Mouse (Mus musculus): ENCODE data around the gene Zfp598.
"Not testable (repeated sequence)": the region's sequence is repeated elsewhere in the genome, so short reads cannot be mapped to it uniquely, and the experiment has no call there.

Zfp598 gene

DNA sequence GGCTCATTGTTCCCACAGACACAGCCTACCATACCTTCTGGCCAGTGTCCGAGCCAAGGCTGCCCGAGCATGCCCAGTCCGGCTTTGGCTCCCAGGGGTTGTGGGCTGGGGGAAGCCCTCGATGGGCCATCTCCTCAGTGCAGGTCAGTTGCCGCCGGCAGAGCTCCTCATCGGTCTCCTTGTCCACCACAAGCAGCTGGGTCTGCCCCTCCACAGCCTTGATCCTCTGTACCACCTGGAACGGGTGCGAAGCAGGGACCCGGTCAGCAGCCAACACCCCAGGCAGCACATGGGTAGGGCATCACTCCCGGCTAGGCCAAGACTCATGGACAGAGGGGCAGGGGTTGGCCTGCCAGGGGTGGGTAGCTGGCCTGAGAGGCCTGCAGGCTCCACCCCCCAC is 22.0 kb upstream of the Zfp598 start:
- peak in 1 of 2 experiments; percentile 31 for DNase-seq

DNA sequence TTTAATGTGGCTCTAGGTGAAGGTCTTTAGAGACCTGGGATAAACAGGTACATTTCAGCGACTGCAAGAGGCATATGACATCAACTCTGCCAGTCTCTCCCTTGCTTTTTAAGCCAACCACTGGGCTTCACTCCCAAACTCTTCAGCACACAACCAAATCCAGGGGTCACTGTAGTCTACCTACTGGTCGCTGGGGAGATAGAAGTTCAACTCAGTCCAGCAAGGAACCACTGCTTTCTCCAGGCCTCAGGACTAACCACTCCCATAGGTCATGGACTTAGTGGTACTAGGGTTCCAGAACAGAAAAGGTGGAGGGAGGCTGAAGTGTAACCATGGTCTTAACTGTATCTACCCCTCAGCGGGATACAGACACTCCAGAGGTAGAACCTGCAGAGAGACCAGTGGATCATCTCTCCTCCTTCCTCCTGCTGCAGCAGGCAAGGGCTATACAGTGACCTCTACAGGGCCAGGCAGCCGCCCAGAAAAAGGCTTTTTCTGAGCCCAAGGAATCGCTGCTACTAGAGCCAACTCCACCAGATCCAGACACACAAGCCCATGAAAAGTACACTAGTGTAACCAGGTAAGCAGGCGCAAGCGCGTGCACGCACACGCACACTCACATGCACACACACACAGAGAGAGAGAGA is 20.6 kb upstream of the Zfp598 start:
- DNase-seq, result peak; percentile 36 to 47

DNA sequence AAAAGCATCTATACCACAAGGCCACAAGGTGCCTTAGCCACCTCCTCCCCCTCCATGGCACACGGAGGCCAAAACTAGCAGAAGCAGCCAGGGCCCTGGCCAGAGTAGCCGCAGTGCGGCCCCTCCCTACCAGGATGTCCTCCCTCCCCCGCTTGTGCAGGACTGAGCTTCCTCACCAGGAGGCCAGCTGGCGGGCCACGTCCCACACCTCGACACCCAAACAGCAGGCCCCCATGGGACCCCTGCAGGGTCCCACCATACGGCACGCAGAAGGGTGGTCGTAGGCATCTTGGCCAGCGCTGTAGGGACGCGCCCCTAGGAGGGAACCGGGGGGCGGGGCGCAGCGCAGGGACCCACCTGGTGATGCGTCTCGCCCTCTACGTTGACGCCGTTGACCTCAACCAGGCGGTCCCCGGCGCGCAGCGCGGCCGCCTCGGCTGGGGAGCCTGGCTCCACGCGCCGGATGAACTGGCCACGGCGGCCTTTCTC is 19.9 kb upstream of the Zfp598 start:
- peak; percentile 75 to 83 for DNase-seq

DNA sequence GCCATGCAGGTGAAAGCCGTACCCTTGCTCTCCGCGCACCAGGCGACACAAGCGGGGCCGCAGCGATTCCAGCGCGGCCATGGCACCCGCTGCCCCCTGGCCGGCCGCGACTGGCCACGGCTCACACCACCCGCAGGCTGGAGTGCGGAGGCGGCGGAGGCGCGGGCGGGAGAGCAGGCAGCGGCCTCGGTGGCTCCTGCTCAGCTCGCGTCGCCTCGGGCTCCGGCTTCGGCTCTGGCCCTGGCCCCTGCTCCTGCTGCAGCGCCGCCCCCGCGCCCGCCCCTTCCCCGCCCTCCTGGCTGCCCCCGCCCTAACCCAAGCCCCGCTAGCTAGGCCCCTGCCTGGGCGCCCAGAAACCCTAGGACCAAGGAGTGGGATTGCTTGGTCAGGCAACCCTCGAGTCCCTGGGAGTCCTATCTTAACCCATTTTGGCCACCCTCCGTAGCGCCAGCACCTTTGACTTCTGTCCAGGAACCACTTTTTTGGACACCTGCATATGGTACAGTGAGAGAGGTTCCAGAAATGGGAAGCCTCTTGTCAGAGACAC is 19.3 kb upstream of the Zfp598 start, which contains the start of gene Slc9a3r2:
Gene Slc9a3r2 (minus strand): TSS at position 258 of the 547 bp plus-strand sequence.
- peak; percentile 80 to 88 for DNase-seq

DNA sequence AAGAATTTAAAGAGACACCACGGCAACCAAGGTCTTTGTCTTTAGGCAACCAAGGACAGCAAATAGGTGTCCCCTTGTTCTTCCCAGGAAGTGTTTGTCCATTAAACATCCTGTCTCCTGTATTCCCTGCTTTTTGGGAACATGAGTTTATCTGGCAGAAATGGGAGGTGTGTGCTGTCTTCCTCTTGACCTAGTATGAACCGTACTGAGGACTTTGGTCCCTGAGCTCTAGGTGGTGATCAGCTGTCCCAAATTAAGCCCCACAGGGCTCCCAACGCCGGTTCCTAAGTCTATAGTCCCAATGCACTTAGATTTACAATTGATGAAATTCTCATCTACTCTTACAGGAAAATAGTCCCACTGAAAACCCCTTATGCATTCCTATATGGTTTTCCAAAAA is 18.7 kb upstream of the Zfp598 start:
- DNase-seq, result no peak

DNA sequence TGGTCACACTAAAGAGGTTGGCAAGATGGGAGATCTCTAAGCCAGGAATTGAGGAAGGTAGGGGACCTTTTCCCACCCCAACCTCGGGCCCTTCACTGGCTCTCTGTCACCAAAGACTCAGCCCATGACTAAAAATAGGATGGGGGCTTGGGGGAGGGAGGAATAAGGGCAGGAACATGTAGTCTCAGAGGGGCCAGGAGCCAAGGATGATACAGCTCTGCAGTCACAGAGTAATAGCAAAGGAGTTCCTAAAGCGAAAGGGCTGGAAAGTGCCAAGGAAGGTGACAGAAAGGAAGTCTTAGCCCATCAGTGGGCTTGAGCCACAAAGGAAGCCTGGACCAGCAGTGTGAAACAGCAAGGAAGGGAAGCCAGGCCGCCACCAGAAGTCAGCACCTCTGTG is 17.7 kb upstream of the Zfp598 start:
- DNase-seq, result no peak

DNA sequence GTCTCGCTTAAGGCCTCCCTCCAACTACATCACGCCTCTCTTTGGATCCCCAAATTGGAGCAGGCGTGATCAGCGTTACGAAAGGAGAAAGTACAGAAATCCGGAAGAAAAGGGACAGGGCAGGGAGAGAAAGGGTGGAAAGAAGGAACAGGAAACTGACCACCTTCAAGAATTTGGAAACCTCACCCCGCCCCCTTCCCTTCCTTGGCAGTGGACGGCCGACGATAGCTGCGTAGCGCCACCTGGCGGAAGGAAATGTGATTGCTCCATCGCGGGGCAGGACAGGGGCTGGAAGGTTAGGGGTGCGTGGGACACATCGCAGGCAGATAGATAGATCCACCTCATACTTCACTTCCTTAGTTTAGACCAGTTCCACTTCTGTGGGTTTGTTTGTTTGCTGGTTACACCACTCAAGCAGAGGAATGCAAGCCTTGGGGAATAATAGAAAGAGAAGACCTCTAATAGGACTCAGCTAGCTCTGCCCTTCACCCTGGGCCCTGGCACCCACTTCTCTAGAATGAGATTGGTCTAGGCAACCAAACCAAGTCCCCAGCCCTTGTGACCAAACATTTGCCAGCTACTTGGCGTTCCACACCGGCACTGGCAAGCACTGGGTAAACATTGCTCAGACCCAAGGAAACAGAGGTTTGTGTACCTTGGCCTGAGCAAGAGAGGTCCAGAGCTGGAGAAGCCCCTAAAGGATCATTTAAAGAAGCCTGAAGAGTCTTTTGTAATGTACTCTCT is 15.3 kb upstream of the Zfp598 start:
- peak; percentile 90 to 93 for DNase-seq

DNA sequence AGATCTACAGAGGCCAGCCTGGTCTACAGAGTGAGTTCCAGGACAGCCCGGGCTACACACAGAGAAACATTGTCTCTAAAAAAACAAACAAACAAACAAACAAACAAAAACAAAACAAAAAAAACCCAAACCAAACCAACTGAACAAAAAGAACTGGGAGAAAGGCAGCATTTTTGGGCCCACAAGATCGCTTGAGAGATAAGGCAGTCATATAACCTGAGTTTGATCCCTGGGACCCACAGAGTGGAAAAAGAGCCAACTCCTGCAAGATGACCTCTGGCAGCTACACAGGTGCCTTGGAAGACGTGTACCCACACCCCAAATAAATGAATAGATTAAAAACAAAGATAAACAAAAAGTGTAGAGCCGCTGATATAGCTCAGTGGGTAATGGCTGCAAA is 14.5 kb upstream of the Zfp598 start:
- DNase-seq, result no peak

DNA sequence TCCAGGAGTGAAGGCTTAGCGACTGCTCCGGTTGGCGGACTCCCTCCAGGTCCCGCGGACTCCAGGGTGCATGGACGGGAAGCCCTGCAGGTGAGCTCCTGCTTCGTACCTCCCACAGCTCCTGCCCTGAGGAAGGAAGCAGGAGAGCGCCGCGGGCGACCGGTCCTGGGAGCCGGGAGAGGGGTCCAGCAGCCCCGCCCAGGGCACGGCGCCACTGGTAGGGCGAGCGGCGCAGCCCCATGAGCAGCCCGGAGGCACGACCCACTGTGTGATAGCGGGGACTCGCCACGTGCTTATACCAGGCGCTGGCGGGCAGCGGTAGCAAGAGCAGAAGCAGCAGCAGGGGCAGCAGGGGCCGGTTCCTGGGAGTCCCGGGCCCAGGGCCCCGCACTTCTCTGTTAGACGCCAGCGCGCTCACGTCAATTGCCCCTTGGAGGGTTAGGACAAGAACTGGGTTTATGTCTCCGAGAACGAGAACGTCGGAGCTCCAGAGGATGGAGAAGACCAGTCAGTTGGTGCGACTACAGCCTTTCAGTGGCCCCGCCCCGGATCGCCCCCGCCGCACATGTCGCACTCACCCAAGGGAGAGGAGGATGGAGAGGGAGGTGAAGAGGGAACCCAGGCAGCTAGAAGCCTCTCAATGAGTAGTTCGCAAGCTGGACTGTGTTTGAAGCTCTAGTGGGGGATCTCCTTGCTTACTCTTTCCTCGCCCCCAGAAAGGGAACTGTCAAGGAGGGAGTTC is 11.3 kb upstream of the Zfp598 start, which contains the start of gene Npw:
Gene Npw (minus strand): TSS at position 441 of the 742 bp plus-strand sequence.
- DNase-seq, result peak; percentile 48 to 60

DNA sequence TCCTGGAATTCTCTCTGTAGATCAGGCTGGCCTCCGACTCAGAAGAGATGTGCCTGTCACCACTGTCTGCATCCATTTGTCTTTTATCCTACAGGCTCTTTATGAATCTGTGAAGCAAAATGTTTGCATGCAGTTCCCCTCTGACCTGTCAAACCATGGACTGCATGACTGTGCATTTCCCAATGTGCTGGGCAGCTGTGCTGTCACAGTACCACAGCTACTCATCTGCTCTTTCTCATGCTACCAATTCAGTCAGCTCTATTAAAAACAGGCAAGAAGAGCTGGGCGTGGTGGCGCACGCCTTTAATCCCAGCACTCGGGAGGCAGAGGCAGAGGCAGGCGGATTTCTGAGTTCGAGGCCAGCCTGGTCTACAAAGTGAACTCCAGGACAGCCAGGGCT is 2.5 kb upstream of the Zfp598 start:
- not testable (repeated sequence) for DNase-seq

DNA sequence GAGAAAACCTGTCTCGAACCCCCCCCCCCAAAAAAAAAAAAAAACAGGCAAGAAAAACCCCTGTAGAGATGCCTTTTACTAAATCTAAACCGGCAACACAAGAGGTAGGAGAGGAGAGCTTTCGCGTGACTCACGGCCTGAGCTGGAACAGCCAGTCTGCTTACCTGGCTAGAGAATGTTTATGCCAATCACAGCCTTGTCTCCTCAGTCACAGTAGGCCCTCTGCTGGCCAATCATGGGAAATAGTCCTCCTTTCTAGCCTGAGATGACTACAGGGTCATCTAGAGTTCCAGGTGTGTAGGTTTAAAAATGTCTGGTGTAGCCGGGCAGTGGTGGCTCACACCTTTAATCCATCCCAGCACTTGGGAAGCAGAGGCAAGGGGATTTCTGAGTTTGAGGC is 2.1 kb upstream of the Zfp598 start:
- DNase-seq, result peak; percentile 70 to 80

DNA sequence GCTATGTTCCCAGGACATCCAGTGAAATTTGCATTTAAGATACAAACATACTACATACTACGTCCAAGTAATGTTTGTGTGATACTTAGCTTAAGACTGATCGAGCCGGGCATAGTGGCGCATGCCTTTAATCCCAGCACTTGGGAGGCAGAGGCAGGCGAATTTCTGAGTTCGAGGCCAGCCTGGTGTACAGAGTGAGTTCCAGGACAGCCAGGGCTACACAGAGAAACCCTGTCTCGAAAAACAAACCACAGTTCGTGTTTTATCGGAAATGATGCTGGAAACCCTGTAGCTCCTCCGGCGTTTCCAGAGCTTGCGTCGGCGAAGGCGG is 308 bp upstream of the Zfp598 start:
- DNase-seq, result not testable (repeated sequence)

DNA sequence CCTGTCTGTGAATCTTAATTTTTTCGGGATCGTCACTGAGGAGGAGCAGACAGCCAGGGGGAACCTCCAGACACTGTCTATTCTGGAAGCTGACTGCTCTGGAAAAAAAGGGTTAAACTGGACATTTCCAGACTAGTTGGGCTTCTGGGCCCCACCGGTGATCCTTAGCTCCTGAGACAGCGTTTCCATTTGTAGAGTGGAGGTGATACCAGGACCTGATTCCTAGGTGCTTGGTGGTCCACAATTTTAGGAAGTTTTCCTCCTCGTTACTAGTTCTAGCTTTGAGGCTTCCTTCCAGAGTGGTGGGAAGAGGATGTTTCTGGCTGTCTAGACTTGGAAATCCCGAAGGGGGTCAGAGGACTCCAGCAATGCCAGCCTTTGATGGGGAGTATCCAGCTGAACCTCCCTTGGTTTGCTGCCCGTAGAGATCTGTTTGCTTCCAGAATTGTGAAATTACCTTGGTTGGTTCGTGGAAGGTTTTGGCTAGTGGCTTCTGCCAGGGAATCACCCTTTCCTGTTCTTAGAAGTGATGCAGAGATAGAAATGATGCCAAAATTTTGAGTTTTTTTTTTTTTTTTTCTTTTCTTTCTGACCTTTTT is 858 bp downstream of the Zfp598 start:
- no peak for DNase-seq

DNA sequence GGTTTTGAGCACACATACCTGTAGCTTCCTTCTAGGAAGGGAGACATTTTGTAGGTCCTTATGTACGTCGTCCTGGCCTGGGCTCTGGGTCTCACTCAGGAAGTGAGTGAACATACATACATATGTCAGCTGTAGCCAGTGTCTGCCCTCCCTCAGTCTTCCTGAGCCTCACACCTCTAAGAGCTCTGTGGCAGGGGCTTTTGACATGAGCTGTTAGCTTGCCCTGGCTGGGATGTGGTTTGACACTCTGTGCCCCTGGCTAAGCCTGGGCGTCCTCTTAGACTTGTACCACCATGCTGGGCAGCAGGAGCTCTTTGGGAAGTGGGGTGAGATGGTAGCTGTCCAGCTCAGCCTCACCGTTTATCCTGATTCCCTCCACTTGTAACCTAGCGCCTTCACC is 1.9 kb downstream of the Zfp598 start:
- DNase-seq, result no peak

DNA sequence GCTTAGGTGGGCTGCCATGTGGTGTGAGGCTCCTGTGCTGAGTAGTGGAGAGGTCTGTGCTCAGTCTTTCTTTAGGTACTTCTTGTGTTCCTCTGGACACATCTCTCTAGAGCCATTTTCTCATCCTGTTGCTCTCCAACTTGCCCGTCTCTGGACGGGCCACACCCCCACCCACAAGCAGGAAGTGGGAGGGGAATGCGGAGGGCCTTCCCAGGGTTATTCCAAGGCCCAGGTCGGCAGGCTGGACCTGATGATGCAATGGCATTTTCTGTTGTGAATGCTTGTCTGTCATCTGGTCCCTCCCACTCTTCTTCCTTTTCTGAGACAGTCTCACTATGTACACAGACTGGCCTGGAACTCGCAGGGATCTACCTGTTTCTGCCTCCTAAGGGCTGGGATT is 2.7 kb downstream of the Zfp598 start:
- peak; percentile 55 to 72 for DNase-seq

DNA sequence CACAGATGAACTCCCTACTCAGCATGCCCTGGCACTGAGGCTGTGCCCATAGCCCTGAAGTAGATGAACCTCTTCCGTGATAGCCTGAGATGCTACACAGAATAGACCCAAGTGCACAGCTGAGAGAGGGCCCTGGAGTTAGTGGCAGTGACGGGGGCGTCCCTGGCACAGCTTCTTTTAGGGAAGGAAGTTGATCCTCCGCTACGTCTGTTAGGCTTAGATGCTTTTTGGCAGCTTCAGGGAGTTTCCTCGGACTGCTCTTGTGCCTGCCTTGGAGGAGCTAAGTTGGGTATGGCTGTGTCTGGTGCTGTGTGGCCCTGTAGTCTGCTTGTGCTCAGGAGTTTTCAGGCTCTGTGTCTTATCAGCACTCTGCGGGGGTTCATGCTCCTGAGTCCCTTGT is 4.8 kb downstream of the Zfp598 start:
- DNase-seq, result no peak

DNA sequence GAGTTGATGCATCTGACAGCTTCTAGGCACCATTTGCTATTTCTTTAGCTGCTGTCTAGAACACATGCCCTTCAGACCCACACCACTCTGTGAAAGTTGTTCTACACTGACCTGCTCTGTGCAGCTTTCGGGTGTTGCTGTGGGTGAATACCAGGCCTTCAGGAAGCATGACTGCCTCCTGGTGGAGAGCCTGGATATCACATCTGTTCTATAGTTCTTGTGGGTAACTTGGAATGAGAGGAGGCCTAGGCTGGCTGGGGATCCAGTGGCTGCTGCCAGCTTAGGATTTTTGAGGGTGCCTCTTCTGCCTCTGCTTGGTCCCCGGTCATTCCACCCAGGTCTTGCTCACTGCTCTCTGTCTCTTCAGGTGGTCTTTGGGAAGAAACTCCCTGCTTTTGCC is 6.7 kb downstream of the Zfp598 start:
- DNase-seq, result peak; percentile 82 to 86

DNA sequence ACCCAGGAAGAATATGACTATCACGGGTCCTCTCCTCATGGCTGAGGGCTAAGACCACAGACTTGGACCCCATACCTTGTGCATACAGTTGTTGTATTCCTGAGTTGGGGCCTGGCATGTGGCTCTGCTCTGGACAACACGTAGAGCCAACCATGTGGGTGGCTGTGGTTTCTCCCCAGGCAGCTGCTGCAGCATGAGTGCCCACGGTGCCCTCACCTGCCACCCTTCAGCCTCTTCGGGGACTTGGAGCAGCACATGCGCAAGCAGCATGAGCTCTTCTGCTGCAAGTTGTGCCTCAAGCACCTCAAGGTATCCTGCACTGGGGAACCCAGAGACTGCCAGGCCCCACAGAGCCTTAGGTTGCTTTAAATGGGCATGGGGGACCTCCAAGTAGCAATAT is 7.4 kb downstream of the Zfp598 start:
- DNase-seq, result no peak

DNA sequence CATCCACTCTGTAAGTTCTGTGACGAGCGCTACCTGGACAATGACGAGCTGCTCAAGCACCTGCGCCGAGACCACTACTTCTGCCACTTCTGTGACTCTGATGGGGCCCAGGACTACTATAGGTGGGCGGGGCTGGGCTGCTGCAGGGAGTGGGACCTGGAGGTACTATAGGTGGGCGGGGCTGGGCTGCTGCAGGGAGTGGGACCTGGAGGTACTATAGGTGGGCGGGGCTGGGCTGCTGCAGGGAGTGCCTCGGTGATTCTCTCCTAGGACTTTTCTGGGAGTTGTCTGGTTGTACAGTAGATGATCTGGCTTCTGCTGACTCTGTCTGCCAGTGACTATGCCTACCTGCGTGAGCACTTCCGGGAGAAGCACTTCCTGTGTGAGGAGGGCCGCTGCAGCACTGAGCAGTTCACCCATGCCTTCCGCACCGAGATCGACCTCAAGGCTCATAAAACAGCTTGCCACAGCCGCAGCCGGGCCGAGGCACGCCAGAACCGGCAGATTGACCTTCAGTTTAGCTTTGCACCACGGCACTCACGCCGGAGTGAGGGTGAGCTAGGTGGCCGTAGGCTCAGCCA is 8.1 kb downstream of the Zfp598 start:
- DNase-seq, result no peak

DNA sequence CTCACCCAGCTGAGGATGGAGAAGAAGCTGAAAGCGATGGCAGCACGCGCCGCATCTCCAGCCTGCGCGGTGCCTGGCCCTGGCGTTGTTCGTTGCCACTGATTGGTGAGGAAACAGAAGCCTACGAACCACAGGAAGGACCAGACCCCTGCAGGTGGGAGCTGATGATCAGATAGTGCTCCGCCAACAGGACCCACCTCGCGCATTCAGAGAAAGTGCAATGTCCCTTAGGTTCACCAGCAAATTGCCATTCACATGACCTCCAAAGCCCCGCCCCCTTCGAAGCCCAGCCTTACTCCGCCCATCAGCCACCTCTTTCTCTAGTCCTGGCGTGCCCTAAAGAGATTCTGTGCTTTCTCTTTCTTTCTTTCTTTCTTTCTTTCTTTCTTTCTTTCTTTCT is 17.0 kb downstream of the Zfp598 start:
- DNase-seq, result peak; percentile 62 to 75

DNA sequence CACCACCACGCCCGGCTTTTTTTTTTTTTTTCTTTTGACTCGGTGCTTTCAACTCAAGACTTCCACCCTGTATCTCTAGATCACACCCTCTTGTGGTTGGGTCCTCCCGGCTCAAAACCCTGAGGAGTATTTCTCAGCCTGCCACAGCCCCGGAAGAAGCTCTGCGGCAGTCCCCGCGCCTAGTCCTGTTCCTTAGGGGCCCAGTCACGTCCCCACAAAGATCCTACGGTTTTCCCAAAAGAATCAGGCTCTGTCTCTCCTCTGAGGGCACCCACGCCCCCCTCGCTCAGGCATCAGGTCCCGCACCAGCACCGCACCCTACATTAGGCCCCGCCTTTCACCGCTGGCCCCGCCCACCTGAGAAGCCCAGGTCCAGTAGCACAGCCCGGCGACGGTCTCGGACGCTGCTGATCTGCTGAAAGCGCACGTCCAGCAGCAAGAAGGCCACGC is 17.7 kb downstream of the Zfp598 start:
- peak; percentile 73 to 79 for DNase-seq

DNA sequence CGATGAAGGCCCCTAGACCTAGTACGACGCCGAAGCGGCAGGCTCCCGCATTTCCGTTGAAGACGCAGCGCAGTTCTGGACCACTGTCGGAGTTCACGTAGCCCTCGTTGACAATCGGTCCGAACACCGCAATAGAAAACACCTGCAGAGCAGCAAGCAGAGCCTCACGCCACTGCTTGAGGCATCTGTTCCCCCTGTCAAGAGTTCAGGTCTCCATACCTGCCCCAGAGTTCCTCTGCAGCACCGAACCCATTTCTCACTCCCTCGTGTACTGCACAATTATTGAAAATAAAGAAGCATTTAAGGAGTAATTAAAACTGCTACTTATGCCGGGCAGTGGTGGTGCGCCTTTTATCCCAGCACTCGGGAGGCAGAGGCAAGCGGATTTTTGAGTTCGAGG is 18.1 kb downstream of the Zfp598 start:
- DNase-seq, result no peak

All from kidney, postnatal 4 days (tissue).